8 mouse cellular contexts compared by ENCODE assay signal in the genomic region with DNA sequence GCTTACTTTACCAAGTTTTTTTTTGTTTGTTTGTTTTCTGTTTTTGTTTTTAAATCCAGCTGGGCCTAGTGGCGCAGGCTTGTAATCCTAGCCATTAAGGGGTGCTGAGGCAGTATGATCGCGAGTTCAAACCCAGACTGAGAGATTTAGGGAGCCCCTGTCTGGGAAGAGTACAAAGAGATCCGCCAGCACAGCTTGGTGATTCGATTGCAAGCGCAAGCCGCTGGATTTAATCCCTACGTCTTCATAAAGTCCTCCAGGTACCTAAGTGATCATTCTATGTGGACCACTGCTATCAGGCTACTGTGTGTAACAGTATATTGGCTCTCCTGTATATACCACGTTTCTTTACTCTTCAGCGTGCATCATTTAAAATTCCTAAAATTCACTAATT. TPM values are rescaled to one million over a fixed set of nuclear protein-coding genes. Genes with fewer than 3 reads are reported as not detected.
DNase-seq lines count a peak whose midpoint lies in the region; ATAC-seq lines count a peak whose summit lies in the region.

No protein-coding gene starts in this region.

- ATAC-seq in heart, embryonic 13.5 days (ENCODE audit: extremely low read depth, insufficient number of reproducible peaks, low FRiP score, low TSS enrichment) = no peak
- ATAC-seq in common myeloid progenitor, adult 5-6 weeks (replicated peaks; ENCODE audit: low read depth, poor library complexity, severe bottlenecking) = peak; percentile 20; the same call in 1 of the 2 replicates
- peak; percentile 5; the same call in 1 of the 2 replicates for ATAC-seq in hindbrain, embryonic 13.5 days (ENCODE audit: low FRiP score)
- peak; percentile 66 for ATAC-seq in midbrain, embryonic 11.5 days (ENCODE audit: low FRiP score)

- 26% methylated on average over 10 of the region's 10 CpGs for WGBS in heart, embryonic 13.5 days
- 29% methylated on average over 10 of the region's 10 CpGs for WGBS in hindbrain, embryonic 13.5 days
- 26% methylated on average over 10 of the region's 10 CpGs for WGBS in midbrain, embryonic 11.5 days

- H3K27ac ChIP-seq in heart, embryonic 13.5 days (replicated peaks) = no peak overlapping the region
- H3K27ac ChIP-seq in hindbrain, embryonic 13.5 days = no peak overlapping the region
- no peak overlapping the region for H3K27ac ChIP-seq in midbrain, embryonic 11.5 days (ENCODE audit: low read depth, low read length)

- H3K9me3 ChIP-seq in heart, embryonic 13.5 days = no peaks in the 10 kb centered on the region
- no peaks in the 10 kb centered on the region for H3K9me3 ChIP-seq in hindbrain, embryonic 13.5 days
- H3K9me3 ChIP-seq in midbrain, embryonic 11.5 days (ENCODE audit: control insufficient read depth, low read length) = no peaks in the 10 kb centered on the region

- H3K4me2 ChIP-seq in heart, embryonic 13.5 days = peak overlapping the region; percentile 78
- H3K4me2 ChIP-seq in hindbrain, embryonic 13.5 days = peak overlapping the region; percentile 63
- H3K4me2 ChIP-seq in midbrain, embryonic 11.5 days = peak overlapping the region; percentile 59; the same call in 1 of the 2 replicates

- DNase-seq in heart, adult 11 months = no peak
- no peak for DNase-seq in midbrain, embryonic 11.5 days (ENCODE audit: low spot score, missing footprints)
- DNase-seq in ovary, postnatal 36 days (ENCODE audit: low spot score) = no peak
- DNase-seq in thymus, postnatal 0 days (ENCODE audit: low spot score) = no peak
- no peak for DNase-seq in gastrocnemius, postnatal 25 days

- H3K4me3 ChIP-seq in heart, embryonic 13.5 days = peak overlapping the region; percentile 48
- H3K4me3 ChIP-seq in hindbrain, embryonic 13.5 days = peak overlapping the region; percentile 45
- H3K4me3 ChIP-seq in midbrain, embryonic 11.5 days (ENCODE audit: low read depth, low read length) = peak overlapping the region; percentile 32

- no peaks in the 10 kb centered on the region for H3K4me1 ChIP-seq in heart, embryonic 13.5 days
- no peaks in the 10 kb centered on the region for H3K4me1 ChIP-seq in hindbrain, embryonic 13.5 days (replicated peaks)
- no peaks in the 10 kb centered on the region for H3K4me1 ChIP-seq in midbrain, embryonic 11.5 days (ENCODE audit: control insufficient read depth, insufficient read depth, low read length)

- no peaks in the 10 kb centered on the region for H3K36me3 ChIP-seq in heart, embryonic 13.5 days
- H3K36me3 ChIP-seq in hindbrain, embryonic 13.5 days = no peaks in the 10 kb centered on the region
- no peaks in the 10 kb centered on the region for H3K36me3 ChIP-seq in midbrain, embryonic 11.5 days (ENCODE audit: control insufficient read depth, insufficient read depth, low read length)

- H3K27me3 ChIP-seq in heart, embryonic 13.5 days (replicated peaks) = peaks cover 37% of the 10 kb centered on the region
- peaks cover 47% of the 10 kb centered on the region for H3K27me3 ChIP-seq in hindbrain, embryonic 13.5 days
- peaks cover 14% of the 10 kb centered on the region; the same call in 1 of the 2 replicates for H3K27me3 ChIP-seq in midbrain, embryonic 11.5 days (ENCODE audit: control insufficient read depth, insufficient read depth, low read length)

- H3K9ac ChIP-seq in heart, embryonic 13.5 days = no peak overlapping the region
- H3K9ac ChIP-seq in hindbrain, embryonic 13.5 days = peak overlapping the region; percentile 62
- no peak overlapping the region for H3K9ac ChIP-seq in midbrain, embryonic 11.5 days (ENCODE audit: low read length)

RNA-seq across cellular contexts. Expression of a gene that starts 0.3 kb away (rescaled TPM):
- polyA plus RNA-seq in heart, embryonic 13.5 days (2015; fragmentation: Nextera tagmentation; extraction: Ambion mirVana) = not detected in 2 replicates
- total RNA-seq in common myeloid progenitor, adult 5-6 weeks (2017) = 0.82 TPM in 1 of 2 replicates, not detected in the other
- polyA plus RNA-seq in hindbrain, embryonic 13.5 days (2015; fragmentation: Nextera tagmentation; extraction: Ambion mirVana) = 2.3 and 2.6 TPM in 2 replicates
- polyA plus RNA-seq in midbrain, embryonic 11.5 days (2014; fragmentation: Nextera tagmentation; extraction: Ambion mirVana) = 0.36 and 0.56 TPM in 2 replicates
- not detected in 2 replicates for polyA plus RNA-seq in thymus, postnatal 0 days (2015; fragmentation: Nextera tagmentation; extraction: Ambion mirVana)
- total RNA-seq in gastrocnemius, postnatal 25 days (2021) = not detected
